Mouse (Mus musculus): ENCODE data around the gene Tmpo.
"Not testable (repeated sequence)": the region's sequence is repeated elsewhere in the genome, so short reads cannot be mapped to it uniquely, and the experiment has no call there.

Gene Tmpo

GRCm38 (mm10) chr10:91185721-91186120 lies 4.6 kb upstream of the Tmpo start:
- no peak for DNase-seq (ENCODE audit: low spot score in 2 of 2)

- DNase-seq (ENCODE audit: low spot score in 2 of 2): not testable (repeated sequence)
These were observed 3.8 kb upstream of the Tmpo start for GRCm38 (mm10) chr10:91184893-91185292.

- DNase-seq (ENCODE audit: low spot score in 2 of 2): no peak
These were observed 2.2 kb upstream of the Tmpo start for GRCm38 (mm10) chr10:91183316-91183715.

GRCm38 (mm10) chr10:91182291-91182990 lies 1.3 kb upstream of the Tmpo start:
- no peak for DNase-seq (ENCODE audit: low spot score in 2 of 2)

- peak; percentile 97 to 100 for DNase-seq (ENCODE audit: low spot score in 2 of 2)
These were observed 560 bp upstream of the Tmpo start for GRCm38 (mm10) chr10:91181461-91182288.

- no peak for DNase-seq (ENCODE audit: low spot score in 2 of 2)
These were observed 814 bp downstream of the Tmpo start for GRCm38 (mm10) chr10:91180301-91180700.

- DNase-seq (ENCODE audit: low spot score in 2 of 2): no peak
These were observed 1.3 kb downstream of the Tmpo start for GRCm38 (mm10) chr10:91179834-91180233.

GRCm38 (mm10) chr10:91177201-91177600 lies 3.9 kb downstream of the Tmpo start:
- no peak for DNase-seq (ENCODE audit: low spot score in 2 of 2)

- no peak for DNase-seq (ENCODE audit: low spot score in 2 of 2)
These were observed 8.6 kb downstream of the Tmpo start for GRCm38 (mm10) chr10:91172329-91173100.

GRCm38 (mm10) chr10:91171455-91172328 lies 9.4 kb downstream of the Tmpo start:
- DNase-seq (ENCODE audit: low spot score in 2 of 2): peak; percentile 94

- DNase-seq (ENCODE audit: low spot score in 2 of 2): peak in 1 of 2 experiments; percentile 52
These were observed 10.1 kb downstream of the Tmpo start for GRCm38 (mm10) chr10:91171041-91171440.

- peak; percentile 89 to 93 for DNase-seq (ENCODE audit: low spot score in 2 of 2)
These were observed 10.8 kb downstream of the Tmpo start for GRCm38 (mm10) chr10:91170143-91170941.

- DNase-seq (ENCODE audit: low spot score in 2 of 2): peak in 1 of 2 experiments; percentile 11
These were observed 11.6 kb downstream of the Tmpo start for GRCm38 (mm10) chr10:91169414-91170065.

GRCm38 (mm10) chr10:91167352-91167751 lies 13.8 kb downstream of the Tmpo start:
- DNase-seq (ENCODE audit: low spot score in 2 of 2): peak in 1 of 2 experiments; percentile 13

GRCm38 (mm10) chr10:91166890-91167289 lies 14.2 kb downstream of the Tmpo start:
- peak in 1 of 2 experiments; percentile 64 for DNase-seq (ENCODE audit: low spot score in 2 of 2)

- no peak for DNase-seq (ENCODE audit: low spot score in 2 of 2)
These were observed 15.3 kb downstream of the Tmpo start for GRCm38 (mm10) chr10:91165850-91166249.

- peak in 1 of 2 experiments; percentile 11 for DNase-seq (ENCODE audit: low spot score in 2 of 2)
These were observed 16.6 kb downstream of the Tmpo start for GRCm38 (mm10) chr10:91164491-91164890.

- DNase-seq (ENCODE audit: low spot score in 2 of 2): peak in 1 of 2 experiments; percentile 16
These were observed 18.5 kb downstream of the Tmpo start for GRCm38 (mm10) chr10:91162511-91163163.

GRCm38 (mm10) chr10:91162077-91162476 lies 19.0 kb downstream of the Tmpo start:
- DNase-seq (ENCODE audit: low spot score in 2 of 2): peak in 1 of 2 experiments; percentile 18

Data from right cerebral cortex, postnatal 10 days (tissue).